Mouse (Mus musculus): Measurements from ENCODE around the gene Cadm1.

DNA sequence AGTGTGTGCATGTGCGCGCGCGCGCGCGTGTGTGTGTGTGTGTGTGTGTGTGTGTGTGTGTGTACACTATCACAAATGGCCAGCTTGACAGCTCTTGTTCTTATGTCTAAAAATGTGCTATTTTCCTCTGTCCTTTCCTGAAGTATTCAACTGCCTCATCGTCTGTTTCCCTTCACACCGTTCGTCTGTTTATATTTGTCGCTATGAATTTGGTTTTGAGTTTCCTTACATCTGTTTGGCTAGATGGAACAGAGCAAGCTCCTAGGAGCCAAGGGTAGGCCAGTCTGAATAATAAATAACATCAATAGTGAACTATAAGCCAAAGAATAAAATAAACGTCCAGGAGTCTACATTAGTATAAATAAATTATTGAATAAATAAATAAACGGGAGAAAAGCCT lies 235.3 kb downstream of the Cadm1 start:
- TF ChIP-seq CTCF (IDR thresholded peaks at IDR 0.05; ENCODE audit: control insufficient read depth, insufficient read depth, low read length) (no peak), POLR2A (IDR thresholded peaks at IDR 0.05; ENCODE audit: borderline replicate concordance, control insufficient read depth, low read depth, low read length) (no peak)
